Mouse (Mus musculus) retina, postnatal 7 days (tissue): ENCODE data around the gene Luc7l.

Experiments used
- DNase-seq: peaks from one replicate; pipeline ENCODE4 v3.0.0-alpha.2; 2012; ENCODE audit warnings: low read depth, low spot score

The Luc7l gene

DNA sequence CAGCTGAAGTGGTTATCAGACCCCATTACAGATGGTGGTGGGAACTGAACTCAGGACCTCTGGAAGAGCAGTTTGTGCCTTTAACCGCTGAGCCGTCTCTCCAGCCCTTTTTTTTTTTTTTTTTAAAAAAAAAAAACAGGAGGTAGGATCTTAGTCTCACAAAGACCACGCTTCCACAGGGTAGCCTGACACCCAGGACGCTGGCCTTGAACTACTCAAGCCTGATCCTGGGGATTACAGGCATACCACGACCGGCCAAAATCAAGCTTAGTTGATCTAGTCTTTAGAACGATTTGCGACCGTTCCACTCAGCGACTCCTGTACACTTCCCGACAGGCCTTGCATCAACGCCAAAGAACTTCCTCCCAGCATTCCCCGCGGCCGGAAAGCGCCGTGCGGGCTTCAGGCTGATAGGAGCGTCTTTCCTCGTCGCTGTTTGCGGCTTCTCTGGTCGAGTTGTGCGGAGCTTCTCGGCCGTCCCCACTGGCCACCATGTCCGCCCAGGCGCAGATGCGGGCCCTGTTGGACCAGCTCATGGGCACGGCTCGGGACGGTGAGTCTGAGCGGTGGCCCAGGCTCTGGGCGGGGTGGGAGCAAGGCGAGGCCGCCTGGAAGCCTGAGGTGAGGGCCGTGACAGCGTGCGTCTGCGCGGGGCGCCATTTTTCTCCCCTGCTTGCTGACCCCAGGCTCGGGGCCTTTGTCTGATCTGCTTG is at the start of gene Luc7l:
Gene Luc7l (plus strand): TSS at position 358 of the 713 bp plus-strand sequence.
- peak; percentile 94 for DNase-seq

GRCm38 (mm10) chr17:26203321-26203811 is 49.3 kb upstream of the Luc7l start:
- no peak for DNase-seq

- no peak for DNase-seq
These were observed 47.9 kb upstream of the Luc7l start for GRCm38 (mm10) chr17:26204766-26205165.

- no peak for DNase-seq
These were observed 46.3 kb upstream of the Luc7l start for GRCm38 (mm10) chr17:26206392-26206791.

DNA sequence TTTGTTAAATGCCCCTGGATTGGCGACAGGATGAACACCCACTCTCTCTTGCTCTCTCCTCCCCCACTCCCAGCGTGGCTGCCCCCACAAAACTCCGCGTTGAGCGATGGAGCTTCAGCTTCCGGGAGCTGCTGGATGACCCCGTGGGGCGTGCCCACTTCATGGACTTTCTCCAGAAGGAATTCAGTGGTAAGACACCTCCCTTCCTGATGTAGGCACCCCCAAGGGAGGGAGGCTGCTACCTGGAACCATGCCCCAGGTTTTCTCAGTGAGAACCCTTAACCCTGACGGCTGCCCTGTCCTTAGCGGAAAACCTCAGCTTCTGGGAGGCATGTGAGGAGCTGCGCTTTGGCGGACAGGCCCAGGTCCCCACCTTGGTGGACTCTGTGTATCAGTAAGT is 45.0 kb upstream of the Luc7l start, which contains the start of gene Arhgdig:
Gene Arhgdig (minus strand): TSS at position 101 of the 400 bp plus-strand sequence.
- DNase-seq: no peak

GRCm38 (mm10) chr17:26212241-26212640 is 40.5 kb upstream of the Luc7l start:
- no peak for DNase-seq

DNA sequence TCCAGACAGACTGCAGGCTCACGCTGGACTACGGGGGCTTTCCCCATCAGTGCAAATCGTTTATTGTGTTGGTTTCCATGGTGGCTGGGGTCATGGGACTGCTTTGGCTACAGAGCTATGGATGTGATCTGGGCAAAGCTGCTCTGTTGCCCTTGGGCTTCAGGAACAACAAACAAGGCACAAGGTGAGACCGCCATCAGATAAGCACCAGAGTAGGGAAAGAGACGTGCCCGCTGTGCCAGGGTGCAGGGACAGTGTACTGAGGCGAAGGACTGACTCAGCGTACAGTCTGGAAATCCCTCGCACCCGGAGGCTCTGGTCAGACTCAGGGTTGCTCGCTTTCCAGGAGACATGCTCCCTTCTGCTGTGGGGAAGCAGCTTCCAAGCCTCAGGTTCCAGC is 40.0 kb upstream of the Luc7l start:
- no peak for DNase-seq

GRCm38 (mm10) chr17:26221508-26221907 is 31.2 kb upstream of the Luc7l start:
- no peak for DNase-seq

DNA sequence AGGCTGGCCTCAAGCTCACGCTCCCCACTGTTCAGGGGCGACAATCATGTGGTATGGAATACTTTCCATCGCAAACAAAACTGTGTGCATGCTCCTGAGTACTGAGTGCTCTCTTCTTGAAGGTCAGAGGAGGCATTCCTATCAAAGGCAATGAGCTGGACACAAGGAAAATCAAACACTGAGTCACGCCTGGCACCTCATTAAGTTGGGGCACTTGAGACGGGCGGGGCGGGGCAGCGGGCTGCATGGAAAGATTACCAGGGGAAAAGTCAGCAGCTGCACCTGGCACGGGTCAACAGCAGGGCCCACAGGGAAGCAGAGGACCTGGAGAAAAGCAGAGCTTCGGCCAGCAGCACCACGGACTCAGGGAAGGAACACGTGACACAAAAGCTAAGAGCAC is 27.5 kb upstream of the Luc7l start:
- no peak for DNase-seq

DNA sequence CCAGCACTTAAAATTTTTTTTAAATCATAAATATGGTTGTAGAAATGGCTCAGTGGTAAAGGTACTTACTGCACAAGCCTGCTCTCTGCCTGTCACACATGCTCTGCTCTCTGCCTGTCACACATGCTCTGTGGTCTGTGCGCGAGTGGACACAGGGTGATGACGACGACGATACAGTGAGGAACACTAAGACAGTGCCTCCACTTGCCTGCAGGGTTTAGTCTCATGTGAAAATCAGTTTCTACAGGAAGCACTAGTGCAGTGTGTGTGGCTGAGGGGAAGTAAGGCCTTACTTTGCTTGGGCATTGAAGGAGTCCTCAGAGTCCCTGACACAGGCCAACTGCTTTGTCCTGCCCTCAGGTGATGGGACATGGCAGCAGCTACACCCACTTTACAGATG is 22.9 kb upstream of the Luc7l start:
- DNase-seq: no peak

DNA sequence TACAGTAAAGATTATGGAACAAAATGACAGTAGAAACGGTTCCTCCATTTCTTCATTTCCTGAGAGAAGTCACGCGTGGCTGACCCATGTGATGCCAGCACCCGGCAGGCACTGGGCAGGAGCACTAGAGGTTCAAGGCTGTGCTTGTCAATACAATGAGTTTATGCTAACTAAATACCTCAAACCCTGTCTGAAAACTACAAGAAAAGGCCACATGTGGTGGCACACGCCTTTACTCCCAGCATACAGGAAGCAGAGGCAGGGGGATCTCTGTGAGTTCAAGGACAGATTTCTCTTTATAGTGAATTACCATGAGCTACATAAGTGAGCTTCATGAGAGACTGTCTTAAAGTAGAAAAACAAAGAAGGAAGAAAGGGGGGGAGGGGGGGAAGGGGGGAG is 21.5 kb upstream of the Luc7l start:
- DNase-seq: no peak

DNA sequence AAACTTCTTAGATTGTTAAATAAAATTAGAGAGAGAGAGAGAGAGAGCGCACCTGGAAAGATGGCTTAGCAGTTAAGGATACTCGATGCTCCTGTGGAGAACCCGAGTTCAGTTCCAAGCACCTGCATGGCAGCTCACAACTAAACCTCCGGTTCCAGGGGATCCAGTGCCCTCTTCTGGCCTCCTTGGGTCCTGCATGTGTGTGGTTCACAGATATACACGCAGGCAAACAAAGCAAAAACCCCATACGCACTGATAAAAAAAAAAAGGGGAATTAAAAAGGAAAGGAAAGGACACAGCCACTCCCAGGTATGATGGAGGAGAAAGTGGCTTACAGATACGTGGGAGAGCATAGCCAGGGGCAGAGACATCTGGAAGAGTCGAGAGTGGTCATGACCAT is 19.8 kb upstream of the Luc7l start:
- no peak for DNase-seq

DNA sequence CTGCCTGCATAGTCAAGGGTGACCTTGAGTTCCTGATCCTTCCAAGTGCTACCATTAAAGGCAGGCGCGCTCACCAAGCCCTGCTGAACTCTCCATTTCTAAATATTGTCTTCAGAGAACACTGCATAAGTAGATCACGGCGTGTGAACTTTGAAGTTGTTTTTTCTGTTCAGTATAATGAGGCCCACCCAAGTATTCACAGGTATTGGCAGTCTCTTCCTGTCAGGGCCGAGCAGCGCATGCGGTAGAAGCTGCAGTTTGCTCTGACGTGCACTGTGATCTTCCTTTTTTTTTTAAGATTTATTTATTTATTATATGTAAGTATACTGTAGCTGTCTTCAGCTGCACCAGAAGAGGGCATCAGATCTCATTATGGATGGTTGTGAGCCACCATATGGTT is 18.3 kb upstream of the Luc7l start:
- no peak for DNase-seq

DNA sequence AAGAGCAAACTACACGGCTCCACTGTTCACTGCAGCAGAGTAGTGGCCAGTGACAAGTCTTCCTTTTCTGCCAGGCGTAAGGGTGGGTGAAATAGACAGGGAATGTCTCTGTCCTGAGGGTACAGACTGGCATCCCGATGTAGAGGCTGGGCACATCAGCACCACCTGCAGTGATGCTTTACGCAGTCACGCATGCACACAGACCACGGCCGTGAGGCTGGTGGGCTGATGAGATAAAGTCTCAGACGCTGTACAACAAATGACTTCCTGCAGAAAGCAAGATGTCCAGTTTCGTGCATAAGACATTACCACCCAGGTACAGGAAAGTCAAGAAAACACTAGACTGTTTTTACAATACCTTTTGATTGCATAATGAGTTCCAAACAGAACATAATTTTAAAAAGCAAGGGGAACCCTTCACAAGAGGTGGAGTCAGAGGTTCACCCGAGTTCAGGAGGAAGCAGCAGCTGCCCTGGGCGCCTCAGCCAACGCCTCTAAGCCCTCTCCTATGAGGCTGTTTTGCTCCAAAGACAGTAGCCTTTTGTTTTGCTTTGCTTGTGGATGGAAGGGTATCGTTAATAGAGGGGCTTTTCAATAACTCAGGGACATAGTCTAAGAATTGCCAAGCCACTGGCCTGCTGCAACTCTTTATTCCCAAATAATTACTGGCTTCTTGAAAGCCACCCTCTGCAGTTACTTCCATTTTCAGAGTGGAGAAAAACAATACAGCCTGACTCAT is 17.4 kb upstream of the Luc7l start:
- DNase-seq: no peak

- DNase-seq: no peak
These were observed 15.0 kb upstream of the Luc7l start for GRCm38 (mm10) chr17:26237667-26238066.

DNA sequence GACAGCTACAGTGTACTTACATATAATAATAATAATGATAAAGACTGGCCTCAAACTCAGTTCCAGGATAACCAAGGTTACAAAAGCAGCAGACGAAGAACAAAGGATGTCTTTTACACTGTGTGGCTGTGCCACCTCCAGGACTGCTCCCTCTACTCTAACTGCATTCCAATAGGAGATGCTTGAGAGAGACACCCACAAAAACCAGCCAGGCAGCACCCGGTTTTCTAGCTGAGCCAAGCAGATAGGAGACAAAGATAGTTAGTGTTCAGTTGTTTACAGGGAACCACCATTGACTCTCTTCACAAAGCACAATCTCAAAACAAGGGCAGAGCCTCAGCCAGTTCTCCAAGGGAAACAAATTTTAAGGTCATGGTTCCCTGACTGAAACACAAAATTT is 13.1 kb upstream of the Luc7l start:
- no peak for DNase-seq

DNA sequence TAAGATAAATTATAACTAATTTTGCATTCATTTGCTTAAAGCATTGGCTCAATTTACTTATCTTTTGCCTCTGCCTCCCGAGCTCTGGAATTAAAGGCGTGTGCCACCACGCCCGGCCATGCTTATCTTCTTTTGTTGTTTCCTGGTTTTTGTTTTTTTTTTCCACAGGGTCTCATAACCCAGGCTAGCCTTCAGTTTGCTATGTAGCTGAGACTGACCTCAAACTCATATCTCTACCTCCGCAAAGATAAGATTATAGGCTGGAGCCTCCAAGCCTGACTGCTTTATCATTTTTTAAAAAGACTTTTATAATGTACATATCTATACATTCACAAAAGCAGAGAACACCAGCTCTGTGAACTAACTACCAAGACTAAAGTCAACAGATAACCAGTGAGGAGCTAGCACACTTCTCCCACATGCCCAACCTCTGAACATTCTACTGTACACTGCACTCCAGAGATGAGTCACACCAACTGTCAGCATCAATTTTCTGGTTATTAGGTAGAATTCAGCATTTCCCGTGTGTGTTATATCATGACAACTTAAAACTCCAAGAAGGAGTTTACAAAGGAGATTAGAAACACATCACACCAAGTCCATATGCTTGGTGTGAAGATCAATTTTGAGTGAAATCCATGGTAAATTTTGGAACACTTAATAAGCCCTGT is 12.4 kb upstream of the Luc7l start:
- DNase-seq: no peak

DNA sequence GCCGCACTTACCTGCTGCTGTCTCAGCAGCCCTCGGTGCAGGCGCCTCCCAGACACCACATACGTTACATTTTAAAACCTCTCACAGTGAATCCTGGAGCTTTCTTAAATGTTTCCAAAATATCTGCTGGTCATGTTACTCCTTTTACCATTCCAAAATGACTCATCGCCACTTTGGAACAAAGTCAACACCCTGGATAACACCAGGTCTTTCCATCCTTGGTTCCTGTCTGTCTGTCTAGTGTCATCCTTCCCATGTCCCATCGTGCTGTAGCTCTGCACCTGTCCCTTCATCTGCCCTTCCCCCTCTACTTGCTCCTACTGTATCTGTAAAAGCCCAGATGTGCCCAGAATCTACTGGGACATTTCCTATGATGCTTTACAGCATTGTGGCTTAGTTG is 11.7 kb upstream of the Luc7l start:
- no peak for DNase-seq

DNA sequence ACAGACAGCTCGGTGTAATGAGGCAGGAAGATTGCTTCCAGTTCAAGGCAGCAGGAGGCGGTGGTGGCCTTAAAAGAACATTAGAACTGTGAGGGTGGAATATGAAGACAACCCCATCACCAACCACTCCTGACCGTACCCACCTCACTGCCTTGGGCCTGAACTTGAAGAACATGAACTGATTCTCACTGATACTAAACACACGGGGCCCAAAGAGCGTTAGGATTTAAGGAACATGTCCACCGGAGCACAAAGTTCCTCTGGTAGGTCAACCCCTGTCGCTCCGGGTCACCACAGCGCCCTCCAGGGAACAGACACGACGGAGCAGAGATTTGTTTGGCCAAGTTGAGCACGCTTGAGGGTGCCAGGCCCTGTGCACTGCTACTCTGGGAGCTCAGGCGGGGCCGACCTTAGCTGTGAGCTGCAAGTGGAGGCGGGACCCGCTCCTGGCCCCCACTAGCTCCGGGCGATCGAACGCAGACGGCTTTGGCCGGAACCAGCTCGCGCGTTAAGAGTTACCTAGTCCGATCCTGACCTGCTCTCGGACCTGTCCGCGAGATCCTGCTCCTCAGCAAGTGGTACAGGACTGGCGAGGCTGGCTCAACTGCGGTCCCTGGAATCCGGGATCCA is 9.1 kb upstream of the Luc7l start:
- no peak for DNase-seq

GRCm38 (mm10) chr17:26244101-26244841 is 8.4 kb upstream of the Luc7l start, which contains the start of gene Fam234a:
Gene Fam234a, minus strand, starts transcription at chr17:26244242.
- peak; percentile 94 for DNase-seq

DNA sequence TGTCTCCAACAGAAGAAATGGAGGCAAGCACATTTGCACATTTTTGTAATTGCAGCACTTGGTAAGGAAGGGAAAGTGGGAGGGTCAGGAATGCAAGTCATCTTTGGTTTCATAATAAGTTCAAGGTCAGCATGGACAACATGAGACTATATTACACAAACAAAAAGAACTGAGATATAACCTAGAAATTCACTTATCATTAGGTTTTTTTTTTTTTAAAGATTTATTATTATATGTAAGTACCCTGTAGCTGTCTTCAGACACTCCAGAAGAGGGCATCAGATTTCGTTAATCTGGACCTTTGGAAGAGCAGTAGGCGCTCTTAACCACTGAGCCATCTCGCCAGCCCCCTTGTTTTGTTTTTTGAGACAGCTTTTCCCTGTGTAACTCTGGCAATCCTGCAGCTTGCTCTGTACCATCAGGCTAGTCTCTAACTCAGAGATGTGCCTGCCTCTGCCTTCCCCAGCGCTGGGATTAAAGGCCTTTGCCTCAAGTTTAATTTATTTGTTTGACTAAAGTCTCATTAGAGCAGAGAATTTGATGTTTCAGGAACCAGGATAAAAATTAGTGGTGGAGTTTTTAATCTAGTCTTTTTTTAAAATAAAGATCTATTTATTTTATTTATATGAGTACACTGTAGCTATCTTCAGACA is 684 bp upstream of the Luc7l start:
- DNase-seq: no peak
